Mouse (Mus musculus) urinary bladder, postnatal 36 days (tissue): ENCODE results near the gene Traf3ip3.

Experiments used
- DNase-seq, 2 experiments: peaks; one replicate each; pipeline ENCODE4 v3.0.0; 2022; ENCODE audit warnings: low spot score in 2 of 2, mixed read lengths in 1 of 2

Traf3ip3 gene

GRCm38 (mm10) chr1:193125835-193126234, 75.7 kb downstream of the Traf3ip3 start:
- no peak for DNase-seq
